Mouse (Mus musculus) macrophage (primary cell): ENCODE measurements around the gene Ppp1r3f. TPM values are rescaled to one million over a fixed set of nuclear protein-coding genes. Genes with fewer than 3 reads are reported as not detected.

ENCODE experiments used
- H3K27ac ChIP-seq: fragments of 350-480 bp; formaldehyde crosslinking; 2 replicates; pipeline ENCODE4 v1.9.0; 2021
- H3K36me3 ChIP-seq: fragments of 350-480 bp; formaldehyde crosslinking; 2 replicates; pipeline ENCODE4 v1.9.0; 2021; ENCODE audit errors: inconsistent target
- H3K4me3 ChIP-seq: fragments of 350-480 bp; formaldehyde crosslinking; 2 replicates; pipeline ENCODE4 v1.9.0; 2021; ENCODE audit errors: inconsistent target
- H3K79me2 ChIP-seq: fragments of 350-480 bp; formaldehyde crosslinking; 2 replicates; pipeline ENCODE4 v1.9.0; 2021; ENCODE audit errors: inconsistent target
- WGBS: methylation state at CpG from one replicate; pipeline ENCODE4 v1.1.7; 2026; ENCODE audit warnings: inconsistent platforms; ENCODE audit not compliant: missing documents; 5-methylcytosine and 5-hydroxymethylcytosine counted together
- polyA plus RNA-seq: library from polyadenylated mRNA; stranded (reverse); fragments of 250-400 nt; gene quantifications from 3 replicates; pipeline ENCODE4 v1.2.4, GENCODE M21; 2018; ENCODE audit warnings: inconsistent platforms
- total RNA-seq, 78 experiments: library from RNA; depleted of rRNA; stranded (reverse); fragments of 250-400 nt; gene quantifications; 1 replicate in 9 of 78; 2 replicates in 24 of 78; 3 replicates in 43 of 78; 4 replicates in 2 of 78; pipeline ENCODE4 v1.2.4; 2018; ENCODE audit warnings: inconsistent platforms in 56 of 78

The Ppp1r3f gene
- 10 to 100 TPM in 2 of 26 experiments, 1 to 10 TPM in 24; 1.1 to 13.8 (median 5.8) TPM for total RNA-seq (2018; cell fraction: chromatin; rRNA removed)
- total RNA-seq (2018; cell fraction: cytosol; rRNA removed) = 1 to 10 TPM in 23 of 26 experiments, under 1 TPM in 3; 0.81 to 3.7 (median 1.5) TPM
- 1 to 10 TPM; 1.3 to 9.5 (median 4.8) TPM for total RNA-seq (2018; cell fraction: nucleus; rRNA removed)
- polyA plus RNA-seq = 1.1 to 2.8 TPM (median 1.4 TPM) in 3 replicates

DNA sequence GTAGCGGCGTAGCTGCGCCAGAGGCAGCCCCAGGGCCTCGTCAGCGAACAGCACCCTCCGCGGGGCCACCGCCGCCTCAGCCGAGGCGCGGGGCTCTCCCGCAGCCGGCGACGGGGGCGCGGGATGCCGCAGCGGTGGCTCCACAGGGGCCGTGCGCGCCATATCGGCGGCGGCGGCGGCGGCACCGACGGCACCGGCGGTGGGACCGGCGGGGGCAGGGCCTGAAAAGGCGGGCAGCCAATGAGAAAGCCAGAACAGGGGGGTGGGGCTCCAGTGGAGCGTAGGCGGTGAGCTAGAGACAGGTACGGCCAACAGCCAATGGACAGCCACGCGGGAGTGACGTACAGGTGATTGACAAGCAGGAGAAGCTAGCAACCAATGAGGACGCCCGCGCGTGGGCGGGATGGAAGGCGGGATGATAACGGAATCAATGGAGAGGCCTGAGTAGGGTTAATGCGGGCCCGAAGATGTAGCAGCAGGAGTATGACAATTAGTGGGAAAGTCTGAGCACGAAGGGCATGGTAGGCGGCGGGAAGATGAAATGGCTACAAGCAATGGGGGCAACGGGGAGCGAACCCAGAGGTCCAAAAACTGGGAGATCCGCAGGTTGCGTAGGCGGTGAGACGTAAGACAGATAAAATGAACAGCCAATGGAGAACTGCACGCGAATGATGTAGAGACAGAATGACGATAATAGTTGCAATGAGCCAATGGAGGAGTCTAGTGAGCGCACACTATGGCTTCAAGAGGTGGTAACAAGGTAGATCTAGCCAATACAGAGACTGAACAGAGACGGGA, at the start of gene Ppp1r3f:
Gene Ppp1r3f (minus strand): TSS at position 197 of the 798 bp plus-strand sequence.
- Histone ChIP-seq H3K79me2 (no peaks in the 10 kb centered on the region; the same call in 1 of the 2 replicates), H3K36me3 (no peaks in the 10 kb centered on the region), H3K27ac (no peak within 1 kb of the TSS), H3K4me3 (peak within 1 kb of the TSS; percentile 33)
- 18% methylated on average over 38 of the region's 65 CpGs for WGBS

DNA sequence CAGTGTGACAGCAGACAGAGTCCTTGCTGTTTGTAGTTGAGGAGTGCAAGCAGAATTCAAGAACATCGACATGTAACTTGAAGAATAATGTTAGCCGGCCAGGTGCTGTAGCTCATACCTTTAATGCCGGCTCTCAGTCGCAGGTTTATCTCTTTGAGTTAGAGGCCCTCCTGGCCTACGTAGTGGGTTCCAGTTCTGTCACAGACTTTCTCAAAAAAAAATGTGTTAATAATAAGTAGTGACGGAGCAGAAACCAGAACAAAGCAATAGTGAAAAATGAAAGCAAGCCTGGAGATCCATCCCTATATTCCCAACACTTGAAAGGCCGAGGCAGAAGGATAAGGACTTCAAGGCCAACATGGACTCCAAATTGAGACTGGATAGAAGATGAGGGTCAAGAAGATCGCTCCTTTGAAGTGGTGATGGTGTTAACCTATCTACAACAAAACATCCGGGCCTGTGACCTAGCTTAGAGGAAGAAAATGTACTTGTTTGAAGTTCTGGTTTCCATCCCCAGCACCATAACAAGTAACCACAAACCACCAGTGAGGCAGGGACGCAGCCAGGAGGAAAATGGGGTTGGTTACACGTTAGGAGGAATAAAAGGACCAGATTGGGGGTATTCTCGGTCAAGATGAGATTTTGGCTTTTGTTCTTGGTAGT, 43.9 kb upstream of the Ppp1r3f start:
- Histone ChIP-seq H3K27ac (no peak overlapping the region), H3K79me2 (no peaks in the 10 kb centered on the region), H3K36me3 (no peaks in the 10 kb centered on the region), H3K4me3 (no peak overlapping the region)
- 68% methylated on average over 12 of the region's 12 CpGs for WGBS

DNA sequence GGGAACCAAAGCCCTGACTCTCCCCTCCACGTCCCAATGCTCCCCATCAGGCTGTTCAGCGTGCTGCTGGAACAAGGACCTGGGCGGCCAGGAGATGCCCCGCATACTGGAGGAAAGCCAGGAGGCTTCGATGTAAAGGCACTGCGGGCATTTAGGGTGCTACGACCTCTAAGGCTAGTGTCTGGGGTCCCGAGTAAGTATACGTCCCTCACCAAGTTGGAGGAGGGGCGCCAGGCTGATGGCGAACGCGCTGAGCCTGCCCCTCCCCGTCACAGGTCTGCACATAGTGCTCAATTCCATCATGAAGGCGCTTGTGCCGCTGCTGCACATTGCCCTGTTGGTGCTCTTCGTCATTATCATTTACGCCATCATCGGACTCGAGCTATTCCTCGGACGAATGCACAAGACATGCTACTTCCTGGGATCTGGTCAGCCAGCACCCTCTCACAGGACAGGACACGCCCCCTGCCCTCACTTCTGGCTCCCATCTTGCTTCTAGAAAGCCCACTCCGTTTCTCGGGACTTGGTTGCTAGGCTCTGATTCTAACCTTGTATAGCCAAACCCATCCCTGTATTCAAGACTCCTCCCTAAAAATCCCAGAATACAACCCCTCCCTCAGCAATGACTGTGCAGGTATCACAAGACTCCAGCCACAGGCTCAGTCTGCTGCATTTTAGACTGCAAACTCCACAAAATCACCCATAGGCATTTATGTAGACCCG, 36.6 kb upstream of the Ppp1r3f start:
- Histone ChIP-seq H3K4me3 (no peak overlapping the region), H3K36me3 (no peaks in the 10 kb centered on the region), H3K27ac (no peak overlapping the region), H3K79me2 (no peaks in the 10 kb centered on the region)
- WGBS = 32% methylated on average over 24 of the region's 26 CpGs

DNA sequence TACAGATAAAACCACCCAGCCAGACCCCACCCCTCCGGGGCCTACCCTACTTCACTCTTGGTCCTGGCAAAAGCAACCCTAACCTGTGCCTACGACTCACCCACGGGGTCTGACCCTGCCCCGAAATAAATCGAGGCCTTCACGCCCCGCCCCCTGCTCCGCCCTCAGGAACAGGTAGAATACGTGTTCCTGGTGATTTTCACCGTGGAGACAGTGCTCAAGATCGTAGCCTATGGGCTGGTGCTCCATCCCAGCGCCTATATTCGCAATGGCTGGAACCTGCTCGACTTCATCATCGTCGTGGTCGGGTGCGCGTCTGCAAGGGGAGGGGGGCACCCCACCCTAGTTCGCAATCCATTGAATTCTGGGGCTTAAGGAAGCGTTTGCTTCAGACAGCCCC, 36.0 kb upstream of the Ppp1r3f start:
- 31% methylated on average over 21 of the region's 21 CpGs for WGBS
- Histone ChIP-seq H3K4me3 (no peak overlapping the region), H3K36me3 (no peaks in the 10 kb centered on the region), H3K79me2 (peaks cover under 1% of the 10 kb centered on the region; the same call in 1 of the 2 replicates), H3K27ac (no peak overlapping the region)

DNA sequence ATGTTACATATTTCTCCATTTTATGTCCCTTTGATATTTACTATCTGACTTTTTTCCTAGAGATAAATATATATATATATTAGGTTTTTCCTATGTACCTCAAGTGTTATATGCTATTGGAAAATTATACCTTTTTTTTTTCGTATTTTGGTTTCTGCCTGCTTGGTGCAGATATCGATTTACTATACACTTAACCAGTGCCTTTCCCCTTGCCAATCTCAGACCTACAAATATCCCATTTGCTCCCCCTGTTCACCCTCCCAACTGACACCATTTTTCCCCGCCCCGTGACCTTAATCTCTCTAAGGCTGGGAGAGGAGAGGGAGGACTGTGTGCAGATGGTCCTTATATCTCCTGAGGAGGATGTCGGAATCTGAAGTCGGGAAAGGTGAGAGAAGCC, 32.7 kb upstream of the Ppp1r3f start, which contains the start of gene Cacna1f:
Gene Cacna1f (plus strand): TSS at position 301 of the 400 bp plus-strand sequence.
- Histone ChIP-seq H3K79me2 (peaks cover 24% of the 10 kb centered on the region; the same call in 1 of the 2 replicates), H3K27ac (no peak within 1 kb of the TSS), H3K4me3 (no peak within 1 kb of the TSS), H3K36me3 (no peaks in the 10 kb centered on the region)
- WGBS = 94% methylated on average over 5 of the region's 6 CpGs

DNA sequence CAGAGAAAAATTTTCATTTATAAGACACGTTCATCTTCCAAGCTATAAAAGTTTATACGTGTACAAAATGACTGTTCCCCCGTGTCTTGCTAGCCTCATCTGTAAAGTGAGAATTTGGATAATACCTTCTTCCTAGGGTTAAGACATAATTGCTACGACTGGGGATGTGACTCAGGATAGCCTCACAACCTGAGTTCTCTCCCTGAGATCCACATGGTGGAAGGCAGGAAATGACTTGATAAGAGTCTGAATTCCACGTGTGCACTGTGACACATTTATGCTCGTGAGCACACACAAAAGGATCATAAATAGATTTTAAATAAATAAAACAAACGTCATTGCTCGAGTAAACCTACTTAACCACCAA, 31.5 kb upstream of the Ppp1r3f start:
- Histone ChIP-seq H3K36me3 (no peaks in the 10 kb centered on the region), H3K27ac (no peak overlapping the region), H3K79me2 (peaks cover 33% of the 10 kb centered on the region; the same call in 1 of the 2 replicates), H3K4me3 (peak overlapping the region; percentile 61; the same call in 1 of the 2 replicates)
- WGBS = 34% methylated on average over 6 of the region's 8 CpGs

DNA sequence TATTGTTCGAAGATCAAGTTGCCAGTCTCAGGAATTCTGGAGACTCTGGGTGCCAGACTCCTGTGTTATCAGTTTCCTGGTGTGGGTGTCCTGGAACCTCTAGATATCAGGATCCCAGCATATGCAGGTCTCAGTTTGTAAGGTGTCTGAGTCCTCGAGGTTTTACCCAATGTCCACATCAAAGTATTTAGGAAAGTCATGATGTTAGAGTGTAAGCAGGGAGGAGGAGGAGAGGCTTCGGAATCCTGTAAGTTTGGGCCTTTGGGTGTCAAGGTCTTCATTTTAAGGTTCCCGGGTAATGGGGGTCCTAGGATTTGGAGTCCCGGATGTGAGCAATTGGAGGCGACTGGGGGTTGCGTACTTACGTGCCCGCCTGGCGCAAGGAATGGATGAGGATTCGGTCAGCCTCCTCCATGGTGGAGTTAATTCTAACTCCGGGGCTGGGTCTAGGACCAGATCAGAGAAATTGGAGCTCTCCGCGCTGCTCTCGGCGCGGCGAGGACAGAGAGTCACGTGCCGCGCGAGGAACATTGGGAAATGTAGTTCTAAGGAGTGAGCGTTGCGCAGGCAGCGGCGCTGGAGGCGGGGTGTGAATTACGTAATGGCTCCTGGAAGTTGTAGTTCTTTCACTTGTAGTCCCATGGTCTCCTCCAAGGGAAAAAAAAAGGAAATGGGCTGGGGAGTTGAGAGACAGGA, 30.9 kb upstream of the Ppp1r3f start, which contains the start of gene Ccdc22:
Gene Ccdc22 (minus strand): TSS at position 639 of the 696 bp plus-strand sequence.
- 17% methylated on average over 28 of the region's 28 CpGs for WGBS
- Histone ChIP-seq H3K27ac (peak within 1 kb of the TSS; percentile 31), H3K79me2 (peaks cover 33% of the 10 kb centered on the region; the same call in 1 of the 2 replicates), H3K36me3 (no peaks in the 10 kb centered on the region), H3K4me3 (peak within 1 kb of the TSS; percentile 61)

DNA sequence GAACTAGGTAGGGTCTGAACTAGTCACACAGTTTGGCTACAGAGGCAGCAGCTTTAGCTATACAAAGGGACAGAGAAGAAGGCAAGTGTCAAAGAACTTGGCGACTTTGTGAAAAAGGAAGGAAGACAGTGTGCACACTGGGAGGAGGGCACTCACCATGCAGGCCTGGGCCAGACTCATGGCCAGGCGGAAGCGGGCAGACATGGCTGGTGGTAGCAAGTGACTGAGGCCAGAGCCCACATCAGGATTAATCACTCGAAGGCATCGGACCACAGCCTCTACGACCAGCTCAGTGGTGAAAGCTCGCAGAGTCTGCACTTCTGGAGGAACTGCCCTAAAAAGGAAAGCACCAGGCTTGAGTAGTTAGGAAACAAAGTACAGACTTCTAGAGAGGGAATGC, 29.9 kb upstream of the Ppp1r3f start:
- no peaks in the 10 kb centered on the region for H3K36me3 ChIP-seq
- H3K27ac ChIP-seq = peak overlapping the region; percentile 31; the same call in 1 of the 2 replicates
- peak overlapping the region; percentile 61 for H3K4me3 ChIP-seq
- H3K79me2 ChIP-seq = peaks cover 33% of the 10 kb centered on the region; the same call in 1 of the 2 replicates
- 25% methylated on average over 5 of the region's 7 CpGs for WGBS

DNA sequence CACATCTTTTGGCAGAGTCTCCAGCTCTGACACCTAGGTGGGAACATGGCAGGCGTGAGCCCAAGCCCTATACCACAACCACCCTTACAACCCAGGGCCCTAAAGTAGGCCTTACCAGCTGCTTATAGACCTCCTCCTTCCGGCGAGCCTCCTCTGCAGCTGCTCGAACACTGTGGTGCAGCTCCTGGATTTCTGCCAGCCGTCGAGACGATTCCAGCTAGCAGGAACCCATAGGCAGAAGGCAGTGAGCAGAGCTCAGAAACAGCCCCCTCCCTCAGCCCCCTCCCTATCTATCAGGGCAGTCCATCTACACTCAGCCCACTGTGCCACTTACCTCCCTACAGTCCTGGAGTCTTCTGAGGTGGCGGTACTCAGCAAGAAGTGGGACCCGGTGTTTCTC, 21.3 kb upstream of the Ppp1r3f start:
- 96% methylated on average over 9 of the region's 9 CpGs for WGBS
- H3K79me2 ChIP-seq = no peaks in the 10 kb centered on the region; the same call in 1 of the 2 replicates
- H3K36me3 ChIP-seq = peaks cover 18% of the 10 kb centered on the region; the same call in 1 of the 2 replicates

DNA sequence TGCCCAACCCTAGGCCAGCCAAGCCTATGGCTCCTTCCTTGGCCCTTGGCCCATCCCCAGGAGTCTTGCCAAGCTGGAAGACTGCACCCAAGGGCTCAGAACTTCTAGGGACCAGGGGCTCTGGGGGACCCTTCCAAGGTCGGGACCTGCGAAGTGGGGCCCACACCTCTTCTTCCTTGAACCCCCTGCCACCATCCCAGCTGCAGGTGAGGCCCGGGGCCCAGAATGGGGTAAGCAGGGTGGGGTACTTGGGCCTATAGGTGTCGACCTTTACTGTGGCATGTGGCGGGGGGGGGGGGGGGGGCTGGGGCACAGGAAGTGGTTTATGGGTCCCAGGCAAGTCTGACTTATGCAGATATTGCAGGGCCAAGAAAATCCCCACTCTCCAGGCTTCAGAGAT, 12.3 kb upstream of the Ppp1r3f start:
- H3K36me3 ChIP-seq = no peaks in the 10 kb centered on the region
- no peak overlapping the region for H3K4me3 ChIP-seq
- 94% methylated on average over 2 of the region's 5 CpGs for WGBS
- H3K79me2 ChIP-seq = no peaks in the 10 kb centered on the region
- no peak overlapping the region for H3K27ac ChIP-seq

More for the DNA sequence above, 21.3 kb upstream of the Ppp1r3f start:
- Histone ChIP-seq H3K4me3 (no peak overlapping the region), H3K27ac (no peak overlapping the region)

DNA sequence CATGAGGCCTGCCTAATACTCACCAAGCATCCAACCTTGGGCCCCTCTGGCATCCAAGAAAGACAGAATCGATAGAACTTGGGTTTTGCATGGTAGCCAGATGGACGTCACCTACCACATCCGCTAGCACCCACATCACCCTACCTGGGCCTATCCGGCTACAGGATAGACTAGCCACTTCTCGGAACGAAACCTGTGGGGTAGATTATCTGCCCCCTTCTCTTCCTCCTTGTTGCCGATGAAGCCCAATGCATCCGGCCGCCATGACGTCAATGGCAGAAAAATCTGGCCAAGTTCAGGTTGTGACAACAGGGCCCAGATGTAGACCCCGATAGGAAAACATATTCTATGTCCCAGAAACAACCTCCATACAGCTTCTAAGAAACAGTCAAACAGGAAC, 9.8 kb upstream of the Ppp1r3f start:
- WGBS = 95% methylated on average over 11 of the region's 11 CpGs
- no peaks in the 10 kb centered on the region for H3K79me2 ChIP-seq
- H3K27ac ChIP-seq = no peak overlapping the region
- H3K36me3 ChIP-seq = no peaks in the 10 kb centered on the region
- no peak overlapping the region for H3K4me3 ChIP-seq

DNA sequence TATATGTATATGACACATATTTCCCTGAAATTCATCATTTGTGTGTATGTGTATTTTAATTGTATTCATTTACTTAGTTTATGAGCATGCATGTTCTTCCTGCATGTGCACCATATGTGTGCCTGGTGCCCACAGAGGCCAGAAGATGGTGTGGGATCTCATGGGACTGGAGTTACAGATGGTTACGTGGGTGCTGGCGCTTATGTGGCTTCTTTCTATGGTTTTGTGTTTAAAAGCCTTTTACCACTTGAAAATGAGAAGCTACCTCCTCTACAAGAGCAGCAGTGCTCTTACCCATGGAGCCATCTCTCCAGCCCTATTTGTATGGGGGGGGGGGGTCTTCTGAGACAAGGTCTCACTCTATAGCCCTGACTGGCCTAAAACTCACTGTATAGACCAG, 7.1 kb upstream of the Ppp1r3f start:
- Histone ChIP-seq H3K27ac (no peak overlapping the region), H3K79me2 (no peaks in the 10 kb centered on the region), H3K4me3 (no peak overlapping the region), H3K36me3 (no peaks in the 10 kb centered on the region)
- 91% methylated on average over 2 of the region's 2 CpGs for WGBS

DNA sequence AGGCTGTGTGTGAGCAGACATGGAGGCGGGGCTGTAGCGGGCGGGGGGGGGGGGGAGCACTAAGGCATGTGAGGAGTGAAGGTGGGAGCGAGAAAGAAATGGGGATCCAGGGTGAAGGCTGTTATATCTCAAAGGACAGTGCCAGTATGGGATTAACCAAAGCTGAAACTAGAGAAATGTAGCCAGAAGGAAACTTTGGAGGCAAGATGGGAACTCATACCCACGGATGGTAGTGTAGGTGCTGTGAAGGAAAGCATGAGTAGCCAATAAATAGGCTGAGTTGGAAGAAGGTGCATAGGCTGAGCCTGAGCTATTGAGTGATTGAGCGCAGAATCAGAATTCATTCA, 775 bp upstream of the Ppp1r3f start:
- Histone ChIP-seq H3K27ac (no peak overlapping the region), H3K4me3 (peak overlapping the region; percentile 33), H3K36me3 (no peaks in the 10 kb centered on the region), H3K79me2 (no peaks in the 10 kb centered on the region; the same call in 1 of the 2 replicates)
- 25% methylated on average over 6 of the region's 6 CpGs for WGBS
